Mouse (Mus musculus): ENCODE measurements around the gene Cyp26a1. TPM values are rescaled to one million over a fixed set of nuclear protein-coding genes. Genes with fewer than 3 reads are reported as not detected.

Cyp26a1 gene
- polyA plus RNA-seq, 1 experiment, result 1.8 TPM

DNA sequence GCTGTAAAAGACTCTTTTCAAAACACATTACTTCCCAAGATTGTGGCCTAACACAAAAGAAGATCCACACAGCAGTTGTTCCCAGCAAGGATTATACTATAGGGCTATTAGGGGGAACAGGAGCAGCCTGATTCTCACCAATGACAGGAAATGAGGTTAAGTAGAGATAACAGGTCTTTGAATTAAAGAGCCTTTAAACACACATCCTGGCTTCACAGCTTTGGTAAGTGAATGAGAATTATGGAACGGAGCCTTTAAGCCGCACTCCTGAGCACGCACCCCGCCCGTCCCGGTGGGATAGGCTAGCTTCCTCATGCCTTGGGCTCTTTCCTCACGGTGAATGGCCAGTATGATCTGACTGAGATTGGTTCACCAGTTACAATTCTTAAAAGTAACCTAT is 42.4 kb downstream of the Cyp26a1 start:
- Histone ChIP-seq H3K4me1 (ENCODE audit: control insufficient read depth, insufficient read depth, low read length) (no peaks in the 10 kb centered on the region), H3K27ac (ENCODE audit: control insufficient read depth, insufficient read depth, low read depth, low read length) (no peak overlapping the region), H3K4me3 (ENCODE audit: control insufficient read depth, low read depth, low read length) (no peak overlapping the region), H3K36me3 (ENCODE audit: control insufficient read depth, insufficient read depth, low read length) (no peaks in the 10 kb centered on the region), H3K27me3 (ENCODE audit: control insufficient read depth, insufficient read depth, low read length) (no peaks in the 10 kb centered on the region)
- TF ChIP-seq CTCF (IDR thresholded peaks at IDR 0.05; ENCODE audit: control insufficient read depth, insufficient read depth, insufficient replicate concordance, low read depth, low read length) (no peak), POLR2A (IDR thresholded peaks at IDR 0.05; ENCODE audit: control insufficient read depth, low read depth, low read length) (no peak)

Other genes starting within 250 kb of the Cyp26a1 start
- 2.4 and 3.3 TPM in 2 replicates for gene Exoc6, start 147.4 kb upstream of the Cyp26a1 start, polyA plus RNA-seq (2012; rRNA removed)
- not detected in 2 replicates for gene Cyp26c1, start 12.2 kb upstream of the Cyp26a1 start, polyA plus RNA-seq (2012; rRNA removed)